Mouse (Mus musculus) gastrocnemius, postnatal 4 days (tissue): ENCODE measurements around the gene Rimbp3. TPM values are rescaled to one million over a fixed set of nuclear protein-coding genes. Genes with fewer than 3 reads are reported as not detected.

Source experiments
- DNase-seq, 2 experiments: peaks; one replicate each; pipeline ENCODE4 v3.0.0; 2021 to 2022; ENCODE audit warnings: low spot score in 2 of 2, mixed read lengths in 2 of 2
- total RNA-seq, 2 experiments: library from RNA; stranded (reverse); gene quantifications; 2 replicates each; pipeline ENCODE4 v1.2.3; 2021

The Rimbp3 gene
- total RNA-seq, 2 experiments from 2014 or later: 0.22 to 0.29 TPM

GRCm38 (mm10) chr16:17255270-17255669, 46.9 kb downstream of the Rimbp3 start:
- no peak for DNase-seq

GRCm38 (mm10) chr16:17257359-17257821, 49.0 kb downstream of the Rimbp3 start:
- peak in 1 of 2 experiments; percentile 70 for DNase-seq

- DNase-seq: no peak
These were observed 50.5 kb downstream of the Rimbp3 start for GRCm38 (mm10) chr16:17258917-17259316.

- DNase-seq: no peak
These were observed 52.9 kb downstream of the Rimbp3 start for GRCm38 (mm10) chr16:17261341-17261740.

Other genes with a start within 250 kb of the Rimbp3 start
- 100 to 1,000 TPM; 121 to 124 TPM for gene Mapk1, start 225.2 kb upstream of the Rimbp3 start, total RNA-seq
- 1 to 10 TPM; 4.9 to 6.1 TPM for gene Ypel1, start 138.9 kb upstream of the Rimbp3 start, total RNA-seq
- gene Ppil2, start 97.3 kb upstream of the Rimbp3 start, total RNA-seq: 10 to 100 TPM; 48.2 to 56.1 TPM
- 1 to 10 TPM; 1.5 to 3.0 TPM for gene 2610318N02Rik, start 83.4 kb upstream of the Rimbp3 start, total RNA-seq
- gene Sdf2l1, start 76.2 kb upstream of the Rimbp3 start, total RNA-seq: 1 to 10 TPM; 8.0 to 10.0 TPM
- 1 to 10 TPM in 1 of 2 experiments, under 1 TPM in 1; 0.61 to 1.1 TPM for gene Ydjc, start 64.0 kb upstream of the Rimbp3 start, total RNA-seq
- 1 to 10 TPM in 1 of 2 experiments, under 1 TPM in 1; 0.26 to 1.6 TPM for gene Ccdc116, start 61.4 kb upstream of the Rimbp3 start, total RNA-seq
- 100 to 1,000 TPM; 166 to 178 TPM for gene Ube2l3, start 6.0 kb upstream of the Rimbp3 start, total RNA-seq
- gene Hic2, start 25.0 kb downstream of the Rimbp3 start, total RNA-seq: 1 to 10 TPM; 2.7 to 3.9 TPM
- gene Tmem191c, start 67.5 kb downstream of the Rimbp3 start, total RNA-seq: 1 to 10 TPM; 4.4 to 5.8 TPM
- 1 to 10 TPM in 1 of 2 experiments, under 1 TPM in 1; 0.78 to 1.9 TPM for gene Serpind1, start 122.8 kb downstream of the Rimbp3 start, total RNA-seq
- gene Snap29, start 197.4 kb downstream of the Rimbp3 start, total RNA-seq: 10 to 100 TPM; 14.3 to 15.5 TPM
- gene Pi4ka, start 197.7 kb downstream of the Rimbp3 start, total RNA-seq: 10 to 100 TPM; 27.9 to 31.4 TPM
- 10 to 100 TPM; 32.4 to 33.1 TPM for gene Crkl, start 243.4 kb downstream of the Rimbp3 start, total RNA-seq